Mouse (Mus musculus): ENCODE results near the gene Tmem135. TPM values are rescaled to one million over a fixed set of nuclear protein-coding genes. Genes with fewer than 3 reads are reported as not detected.

Tmem135 gene
- polyA plus RNA-seq, 1 experiment = 53.6 TPM

DNA sequence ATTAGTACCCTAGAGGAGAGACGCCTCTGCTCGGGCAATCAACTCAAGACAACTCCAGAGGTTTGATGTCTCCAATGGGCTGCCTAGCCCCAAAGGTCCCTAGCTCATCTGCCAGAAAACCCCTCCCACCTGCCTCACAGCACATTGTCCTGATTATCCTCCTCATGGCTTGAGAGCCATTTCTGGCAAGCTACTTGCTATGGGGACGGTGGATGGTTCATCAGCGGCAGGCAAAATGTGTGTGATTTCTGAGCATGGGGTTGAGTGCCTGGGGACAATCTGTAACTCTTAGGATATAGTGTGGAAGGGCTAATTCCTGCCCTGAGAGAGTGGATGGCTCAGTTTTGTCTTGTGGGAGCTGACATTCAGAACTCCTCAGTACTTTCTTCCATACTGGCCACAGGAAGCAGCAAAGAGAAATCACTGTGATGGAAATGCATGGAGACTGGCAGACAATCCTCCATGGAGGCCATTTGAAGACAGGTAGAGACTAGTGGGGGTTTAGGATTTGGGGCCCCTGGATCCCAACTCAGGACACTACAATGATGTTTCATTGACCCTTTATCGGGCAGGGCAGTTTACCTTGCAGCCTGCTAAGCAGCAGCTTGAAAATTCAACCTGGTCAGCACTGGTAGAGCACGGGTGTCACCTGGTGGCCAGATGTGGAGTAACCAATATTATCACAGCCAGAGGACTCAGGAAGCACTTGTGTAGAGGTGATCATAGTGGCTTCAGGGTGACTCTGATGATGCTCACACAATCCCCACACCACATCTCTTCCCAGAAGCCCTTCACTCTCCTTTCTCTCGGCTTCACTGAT, 277.7 kb downstream of the Tmem135 start:
- DNase-seq = peak; percentile 66
- H3K4me3 ChIP-seq (ENCODE audit: insufficient read depth, low read depth, low read length) = no peak overlapping the region
- H3K27me3 ChIP-seq (replicated peaks; ENCODE audit: control insufficient read depth, insufficient read depth, low read length) = no peaks in the 10 kb centered on the region
- 57% methylated on average over 7 of the region's 7 CpGs for WGBS
- H3K4me1 ChIP-seq (ENCODE audit: control insufficient read depth, insufficient read depth, low read length) = no peaks in the 10 kb centered on the region
- H3K36me3 ChIP-seq (ENCODE audit: control insufficient read depth, insufficient read depth, low read length) = no peaks in the 10 kb centered on the region
- TF ChIP-seq POLR2A (IDR thresholded peaks at IDR 0.05; ENCODE audit: low read depth, low read length) (no peak), CTCF (conservative IDR thresholded peaks at IDR 0.05; ENCODE audit: insufficient read depth, insufficient read length, low read depth, low read length) (peak; percentile 98; the same call in 1 of the 2 replicates)
- H3K27ac ChIP-seq (ENCODE audit: insufficient read depth, low read depth, low read length) = no peak overlapping the region

DNA sequence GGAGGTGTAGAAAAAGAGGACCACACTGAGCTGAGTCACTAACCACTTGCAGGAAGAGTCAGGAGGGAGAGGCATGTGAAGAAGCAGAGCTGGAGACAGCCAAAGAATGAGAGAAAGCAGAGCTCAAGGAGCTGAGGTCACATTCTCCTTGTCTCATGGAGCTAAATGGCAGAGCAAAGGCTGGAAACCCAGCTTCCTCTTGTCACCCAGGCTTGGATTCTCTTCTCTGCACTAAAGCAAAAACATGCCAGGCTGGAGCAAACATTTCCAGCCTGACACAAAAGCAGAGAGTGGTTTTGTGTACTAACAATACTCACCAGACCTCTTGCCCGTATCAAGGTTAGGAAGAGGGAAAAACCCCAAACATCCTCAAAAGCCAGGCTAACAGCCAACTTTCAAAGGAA, 287.8 kb downstream of the Tmem135 start:
- H3K27me3 ChIP-seq (replicated peaks; ENCODE audit: control insufficient read depth, insufficient read depth, low read length) = no peaks in the 10 kb centered on the region; the same call in 1 of the 2 replicates
- 50% methylated on average over 1 of the region's 1 CpGs for WGBS
- H3K27ac ChIP-seq (ENCODE audit: insufficient read depth, low read depth, low read length) = peak overlapping the region; percentile 45; the same call in 1 of the 2 replicates
- H3K4me1 ChIP-seq (ENCODE audit: control insufficient read depth, insufficient read depth, low read length) = no peaks in the 10 kb centered on the region
- no peaks in the 10 kb centered on the region for H3K36me3 ChIP-seq (ENCODE audit: control insufficient read depth, insufficient read depth, low read length)
- TF ChIP-seq CTCF (conservative IDR thresholded peaks at IDR 0.05; ENCODE audit: insufficient read depth, insufficient read length, low read depth, low read length) = no peak
- TF ChIP-seq POLR2A (IDR thresholded peaks at IDR 0.05; ENCODE audit: low read depth, low read length) = no peak
- no peak overlapping the region for H3K4me3 ChIP-seq (ENCODE audit: insufficient read depth, low read depth, low read length)
- DNase-seq = peak; percentile 34

DNA sequence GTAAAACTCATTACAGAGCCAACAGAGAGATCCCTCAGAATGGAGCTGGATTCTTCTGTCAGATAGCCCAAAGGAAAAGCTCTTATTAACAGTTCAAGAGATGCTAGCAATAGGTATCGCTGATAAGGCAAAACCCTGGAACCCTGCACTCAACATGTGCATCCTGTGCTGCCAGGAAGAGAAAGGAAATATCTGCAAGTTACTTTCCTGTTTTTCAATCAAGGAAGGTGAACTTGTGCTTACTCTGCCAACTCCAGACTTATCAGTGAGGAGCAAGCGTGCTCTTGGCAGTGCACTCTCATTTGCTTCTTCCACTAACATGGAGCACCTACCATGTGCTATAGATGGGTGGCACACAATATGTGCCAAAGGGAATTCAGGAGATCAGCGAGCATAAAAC, 288.4 kb downstream of the Tmem135 start:
- no peak overlapping the region for H3K4me3 ChIP-seq (ENCODE audit: insufficient read depth, low read depth, low read length)
- no peaks in the 10 kb centered on the region; the same call in 1 of the 2 replicates for H3K27me3 ChIP-seq (replicated peaks; ENCODE audit: control insufficient read depth, insufficient read depth, low read length)
- DNase-seq = peak; percentile 74
- no peaks in the 10 kb centered on the region for H3K36me3 ChIP-seq (ENCODE audit: control insufficient read depth, insufficient read depth, low read length)
- TF ChIP-seq CTCF (conservative IDR thresholded peaks at IDR 0.05; ENCODE audit: insufficient read depth, insufficient read length, low read depth, low read length) (no peak), POLR2A (IDR thresholded peaks at IDR 0.05; ENCODE audit: low read depth, low read length) (no peak)
- WGBS = 75% methylated on average over 3 of the region's 3 CpGs
- H3K27ac ChIP-seq (ENCODE audit: insufficient read depth, low read depth, low read length) = peak overlapping the region; percentile 59
- H3K4me1 ChIP-seq (ENCODE audit: control insufficient read depth, insufficient read depth, low read length) = no peaks in the 10 kb centered on the region

DNA sequence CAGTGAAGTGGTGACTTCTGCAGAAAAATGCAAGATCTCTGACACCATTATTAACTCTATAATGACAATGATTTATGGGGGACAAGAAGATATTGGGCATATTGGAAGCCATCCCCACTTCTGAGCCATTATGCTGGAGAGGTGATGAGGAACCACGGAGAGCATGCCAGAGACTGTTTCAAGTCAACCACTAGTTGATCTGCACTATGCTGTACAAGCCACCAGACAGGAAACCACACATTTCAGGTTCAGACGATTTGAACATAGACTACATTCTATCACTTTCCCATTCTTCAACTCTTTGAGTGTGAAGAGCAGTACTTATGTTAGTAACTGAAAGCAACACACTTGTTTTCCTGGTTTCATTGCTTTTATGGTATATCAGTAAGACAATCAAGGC, 297.6 kb downstream of the Tmem135 start:
- no peak for DNase-seq
- Histone ChIP-seq H3K4me3 (ENCODE audit: insufficient read depth, low read depth, low read length) (no peak overlapping the region), H3K27ac (ENCODE audit: insufficient read depth, low read depth, low read length) (no peak overlapping the region), H3K36me3 (ENCODE audit: control insufficient read depth, insufficient read depth, low read length) (no peaks in the 10 kb centered on the region), H3K27me3 (replicated peaks; ENCODE audit: control insufficient read depth, insufficient read depth, low read length) (no peaks in the 10 kb centered on the region), H3K4me1 (ENCODE audit: control insufficient read depth, insufficient read depth, low read length) (no peaks in the 10 kb centered on the region)
- TF ChIP-seq POLR2A (IDR thresholded peaks at IDR 0.05; ENCODE audit: low read depth, low read length) (no peak), CTCF (conservative IDR thresholded peaks at IDR 0.05; ENCODE audit: insufficient read depth, insufficient read length, low read depth, low read length) (no peak)
- 82% methylated on average over 2 of the region's 2 CpGs for WGBS

DNA sequence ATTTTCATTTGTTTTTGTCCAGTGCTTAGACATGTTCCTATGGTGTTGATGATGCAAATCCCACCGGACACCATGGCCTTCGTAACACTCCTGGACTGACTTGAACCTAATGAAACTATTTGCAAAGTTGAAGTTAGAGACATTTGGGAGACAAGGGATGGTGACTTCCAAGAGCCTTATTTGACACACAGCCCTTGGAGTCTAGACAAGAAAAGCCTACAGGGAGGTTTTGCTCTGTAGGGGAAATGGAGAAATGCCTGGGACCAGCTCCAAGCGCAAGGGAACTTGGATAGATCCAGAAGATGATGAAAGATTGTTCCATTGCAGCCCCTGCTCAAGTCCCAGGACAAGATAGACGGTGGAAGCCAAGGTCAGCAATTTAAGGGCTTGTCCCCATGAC, 304.3 kb downstream of the Tmem135 start:
- DNase-seq = peak; percentile 9
- Histone ChIP-seq H3K27ac (ENCODE audit: insufficient read depth, low read depth, low read length) (no peak overlapping the region), H3K36me3 (ENCODE audit: control insufficient read depth, insufficient read depth, low read length) (no peaks in the 10 kb centered on the region), H3K4me3 (ENCODE audit: insufficient read depth, low read depth, low read length) (no peak overlapping the region), H3K4me1 (ENCODE audit: control insufficient read depth, insufficient read depth, low read length) (no peaks in the 10 kb centered on the region), H3K27me3 (replicated peaks; ENCODE audit: control insufficient read depth, insufficient read depth, low read length) (no peaks in the 10 kb centered on the region)
- WGBS = 88% methylated on average over 4 of the region's 4 CpGs
- TF ChIP-seq POLR2A (IDR thresholded peaks at IDR 0.05; ENCODE audit: low read depth, low read length) = no peak
- no peak for TF ChIP-seq CTCF (conservative IDR thresholded peaks at IDR 0.05; ENCODE audit: insufficient read depth, insufficient read length, low read depth, low read length)

Other genes with a start within 250 kb of the Tmem135 start
- 28.7 and 31.2 TPM in 2 replicates for gene Fzd4, start 133 bp upstream of the Tmem135 start, polyA plus RNA-seq (2012; rRNA removed)
- gene Prss23, start 123.0 kb upstream of the Tmem135 start, polyA plus RNA-seq (2012; rRNA removed) = 136 and 138 TPM in 2 replicates
- gene Me3, start 228.2 kb upstream of the Tmem135 start, polyA plus RNA-seq (2012; rRNA removed) = 87.0 and 89.3 TPM in 2 replicates